Mouse (Mus musculus) gastrocnemius, adult 2 months (tissue): ENCODE measurements around the gene Fbxw10. TPM values are rescaled to one million over a fixed set of nuclear protein-coding genes. Genes with fewer than 3 reads are reported as not detected.

Experiments used
- DNase-seq: peaks from one replicate; pipeline ENCODE4 v3.0.0; 2022
- H3K27ac ChIP-seq: fragments of 200-600 bp; 2 replicates; pipeline ENCODE4 v1.8.1; 2022; ENCODE audit warnings: mild to moderate bottlenecking
- H3K4me3 ChIP-seq: fragments of 200-600 bp; 2 replicates; pipeline ENCODE4 v1.8.1; 2022; ENCODE audit warnings: mild to moderate bottlenecking, moderate library complexity
- CTCF ChIP-seq: fragments of 200-600 bp; IDR thresholded peaks from 2 replicates; pipeline ENCODE4 v1.8.1; 2022; ENCODE audit warnings: antibody characterized with exemption, mild to moderate bottlenecking, moderate library complexity
- intact Hi-C: fragments of 180-260 bp; cut with DNase I; formaldehyde crosslinking; loops from one replicate; pipeline ENCODE4 v1.15.1; 2025
- total RNA-seq, 2 experiments: library from RNA; stranded (reverse); gene quantifications; 2 replicates each; pipeline ENCODE4 v1.2.3; 2021

Fbxw10 gene
- total RNA-seq, 2 experiments from 2014 or later = 0.33 to 0.45 TPM

DNA sequence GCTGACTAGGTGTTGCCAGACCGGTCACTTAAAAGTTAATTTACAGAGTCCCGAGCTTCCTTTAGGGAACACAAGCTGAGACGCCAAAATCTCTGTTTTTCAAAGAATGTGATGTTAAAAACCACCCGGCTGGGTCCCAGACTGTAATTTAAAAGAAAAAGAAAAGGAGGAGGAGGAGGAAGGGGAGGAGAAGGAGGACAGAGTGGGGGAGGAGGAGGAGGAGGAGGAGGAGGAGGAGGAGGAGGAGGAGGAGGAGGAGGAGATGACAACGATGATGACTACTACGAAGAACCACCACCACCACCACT lies 73.8 kb downstream of the Fbxw10 start:
- TF ChIP-seq CTCF = no peak
- Histone ChIP-seq H3K4me3 (peak overlapping the region; percentile 66), H3K27ac (peak overlapping the region; percentile 83)
- intact Hi-C loops = loop anchor here (1.0 to 5.0 kb wide), 4 partner anchors 47 to 244 kb away; no protein-coding TSS in a partner anchor
- DNase-seq = no peak

GRCm38 (mm10) chr11:62921052-62921977 lies 74.4 kb downstream of the Fbxw10 start:
- Histone ChIP-seq H3K27ac (peak overlapping the region; percentile 83), H3K4me3 (peak overlapping the region; percentile 66)
- peak; percentile 97 for TF ChIP-seq CTCF
- DNase-seq = peak; percentile 94
- intact Hi-C loops = loop anchor here (1.0 to 5.0 kb wide), 4 partner anchors 46 to 243 kb away; no protein-coding TSS in a partner anchor

- no peak for TF ChIP-seq CTCF
- DNase-seq = peak; percentile 61
- Histone ChIP-seq H3K27ac (peak overlapping the region; percentile 76), H3K4me3 (no peak overlapping the region)
- intact Hi-C loops = loop anchor here (5.0 kb wide), 2 partner anchors 43 to 73 kb away; no protein-coding TSS in a partner anchor
Observed at GRCm38 (mm10) chr11:62924091-62924761, 77.4 kb downstream of the Fbxw10 start.

Other genes starting within 250 kb of the Fbxw10 start
- gene Lrrc75a, start 198.5 kb upstream of the Fbxw10 start, total RNA-seq = 1 to 10 TPM; 3.2 to 5.6 TPM
- 1 to 10 TPM; 2.9 to 3.5 TPM for gene Mmgt2, start 198.4 kb upstream of the Fbxw10 start, total RNA-seq
- gene Zfp287, start 115.2 kb upstream of the Fbxw10 start, total RNA-seq = 1 to 10 TPM in 1 of 2 experiments, under 1 TPM in 1; 0.69 to 1.3 TPM
- not detected for gene Gm10428, start 94.0 kb upstream of the Fbxw10 start, total RNA-seq
- 1 to 10 TPM; 1.3 to 1.4 TPM for gene Zfp286, start 57.6 kb upstream of the Fbxw10 start, total RNA-seq
- gene Trim16, start 26.8 kb upstream of the Fbxw10 start, total RNA-seq = 10 to 100 TPM; 34.8 to 38.4 TPM
- gene Tvp23b, start 32.4 kb downstream of the Fbxw10 start, total RNA-seq = 1 to 10 TPM; 4.5 to 7.6 TPM
- gene Cdrt4, start 104.1 kb downstream of the Fbxw10 start, total RNA-seq = not detected
- gene Tekt3, start 214.6 kb downstream of the Fbxw10 start, total RNA-seq = not detected